ENCODE assay signal across 10 mouse cellular contexts in genomic region chr3:41348795-41349194, GRCm38 (mm10).
DNase-seq lines count a peak whose midpoint lies in the region; ATAC-seq and TF ChIP-seq lines count a peak whose summit lies in the region.
"Had no signal": no experiment of that assay in that cellular context is flagged by ENCODE, and none has a peak within 500 bp of the region (broad histone marks: within the 10 kb centered on the region; RNA-seq: fewer than 3 reads in every experiment).

No protein-coding gene starts in this region.

- H3K9ac ChIP-seq in forebrain, embryonic 11.5 days (ENCODE audit: low read length), result no peak overlapping the region
- no peak overlapping the region for H3K9ac ChIP-seq in forebrain, embryonic 15.5 days (replicated peaks)
- H3K9ac ChIP-seq: hindbrain, embryonic 15.5 days; neural tube, embryonic 12.5 days had no signal

- TF ChIP-seq POLR2A in cortical plate, adult 2 months (IDR thresholded peaks at IDR 0.05; ENCODE audit: extremely low read depth, insufficient read depth, low read length), result no peak

- DNase-seq in forebrain, embryonic 11.5 days (ENCODE audit: low spot score), result peak; percentile 57
- peak; percentile 36 to 41 for DNase-seq in right cerebral cortex, adult 2 months (ENCODE audit: low spot score in 2 of 2)
- no peak for DNase-seq in right cerebral cortex, postnatal 25 days
- DNase-seq in kidney, postnatal 10 days, result peak; percentile 61
- peak; percentile 40 for DNase-seq in thymus, postnatal 36 days

- ATAC-seq in forebrain, embryonic 11.5 days (replicated peaks; ENCODE audit: low FRiP score), result no peak; the same call in 1 of the 2 replicates
- no peak for ATAC-seq in forebrain, embryonic 15.5 days (replicated peaks)
- ATAC-seq in megakaryocyte-erythroid progenitor cell, adult 5-6 weeks (replicated peaks; ENCODE audit: low FRiP score, low TSS enrichment, poor library complexity, severe bottlenecking), result 0 out of 2 replicates have a peak, but pooled peaks have one; percentile 71

- H3K27ac ChIP-seq in forebrain, embryonic 11.5 days (ENCODE audit: low read depth, low read length), result no peak overlapping the region
- H3K27ac ChIP-seq in forebrain, embryonic 15.5 days (replicated peaks), result no peak overlapping the region
- no peak overlapping the region for H3K27ac ChIP-seq in cortical plate, adult 2 months (ENCODE audit: insufficient read depth, low read length)
- H3K27ac ChIP-seq: hindbrain, embryonic 15.5 days; neural tube, embryonic 12.5 days had no signal

- 87% methylated on average over 1 of the region's 1 CpGs for WGBS in forebrain, embryonic 11.5 days
- WGBS in forebrain, embryonic 15.5 days, result 69% methylated on average over 1 of the region's 1 CpGs

- H3K36me3 ChIP-seq in forebrain, embryonic 11.5 days (ENCODE audit: control insufficient read depth, insufficient read depth, low read length), result no peaks in the 10 kb centered on the region
- H3K36me3 ChIP-seq in forebrain, embryonic 15.5 days, result no peaks in the 10 kb centered on the region
- H3K36me3 ChIP-seq: hindbrain, embryonic 15.5 days; neural tube, embryonic 12.5 days had no signal

- no peaks in the 10 kb centered on the region for H3K27me3 ChIP-seq in forebrain, embryonic 11.5 days (ENCODE audit: control insufficient read depth, insufficient read depth, low read length)
- no peaks in the 10 kb centered on the region for H3K27me3 ChIP-seq in forebrain, embryonic 15.5 days
- H3K27me3 ChIP-seq: hindbrain, embryonic 15.5 days; neural tube, embryonic 12.5 days had no signal

- peak; percentile 52 for TF ChIP-seq CTCF in cortical plate, adult 2 months (IDR thresholded peaks at IDR 0.05; ENCODE audit: extremely low read depth, insufficient read depth, low read length)

- H3K4me1 ChIP-seq in forebrain, embryonic 11.5 days (replicated peaks; ENCODE audit: control insufficient read depth, insufficient read depth, low read length), result no peaks in the 10 kb centered on the region
- no peaks in the 10 kb centered on the region for H3K4me1 ChIP-seq in forebrain, embryonic 15.5 days
- H3K4me1 ChIP-seq in cortical plate, adult 2 months (ENCODE audit: control insufficient read depth, insufficient read depth, low read length), result no peaks in the 10 kb centered on the region
- H3K4me1 ChIP-seq: hindbrain, embryonic 15.5 days; neural tube, embryonic 12.5 days had no signal

- H3K4me3 ChIP-seq in forebrain, embryonic 11.5 days (ENCODE audit: low read depth, low read length), result no peak overlapping the region
- H3K4me3 ChIP-seq in forebrain, embryonic 15.5 days, result no peak overlapping the region
- H3K4me3 ChIP-seq in cortical plate, adult 2 months (ENCODE audit: insufficient read depth, low read length), result no peak overlapping the region
- H3K4me3 ChIP-seq: hindbrain, embryonic 15.5 days; neural tube, embryonic 12.5 days had no signal

- H3K4me2 ChIP-seq in forebrain, embryonic 11.5 days (ENCODE audit: low read depth, low read length, severe bottlenecking), result no peak overlapping the region
- H3K4me2 ChIP-seq in forebrain, embryonic 15.5 days (replicated peaks), result no peak overlapping the region
- H3K4me2 ChIP-seq: hindbrain, embryonic 15.5 days; neural tube, embryonic 12.5 days had no signal

- no peaks in the 10 kb centered on the region for H3K9me3 ChIP-seq in forebrain, embryonic 11.5 days (ENCODE audit: control insufficient read depth, low read length)
- H3K9me3 ChIP-seq in forebrain, embryonic 15.5 days, result no peaks in the 10 kb centered on the region
- H3K9me3 ChIP-seq: hindbrain, embryonic 15.5 days; neural tube, embryonic 12.5 days had no signal
